Mouse (Mus musculus) G1E (cell line): ENCODE measurements around the gene Tldc2. TPM values are rescaled to one million over a fixed set of nuclear protein-coding genes. Genes with fewer than 3 reads are reported as not detected.
A peak's percentile ranks its signal among the peaks of the same experiment; 100 is the strongest.

Experiments
- ATAC-seq: 2 replicates; pipeline ENCODE4 v1.8.0; 2016; ENCODE audit warnings: mild to moderate bottlenecking; ENCODE audit not compliant: insufficient number of reproducible peaks, poor library complexity, low FRiP score, severe bottlenecking; ENCODE audit errors: extremely low read depth
- DNase-seq: peaks from one replicate; pipeline ENCODE4 v3.0.0; 2012; ENCODE audit warnings: low spot score
- H3K27me3 ChIP-seq: 2 replicates; pipeline ENCODE4 v1.6.1; 2012; ENCODE audit warnings: mild to moderate bottlenecking, low read length, inconsistent platforms; ENCODE audit not compliant: insufficient read depth
- H3K36me3 ChIP-seq: replicated peaks from 2 replicates; pipeline ENCODE3; 2012; ENCODE audit warnings: mild to moderate bottlenecking, inconsistent platforms
- H3K4me1 ChIP-seq: 2 replicates; pipeline ENCODE4 v1.6.1; 2012; ENCODE audit warnings: low read depth, low read length, inconsistent platforms, mixed read lengths; ENCODE audit not compliant: insufficient read depth
- H3K4me3 ChIP-seq: 2 replicates; pipeline ENCODE4 v1.5.1; 2012; ENCODE audit warnings: low read depth, mild to moderate bottlenecking, inconsistent platforms, low read length, moderate library complexity, mixed read lengths
- H3K9me3 ChIP-seq: replicated peaks from 2 replicates; pipeline ENCODE4 v1.6.1; 2012; ENCODE audit warnings: inconsistent platforms
- CTCF ChIP-seq: IDR thresholded peaks from 2 replicates; pipeline ENCODE4 v1.5.1; 2012; ENCODE audit warnings: low read depth, low read length, inconsistent platforms, mixed read lengths
- GATA1 ChIP-seq: IDR thresholded peaks from 2 replicates; pipeline ENCODE4 v1.6.1; 2012; ENCODE audit warnings: borderline replicate concordance, low read length, inconsistent platforms, mixed read lengths
- GATA2 ChIP-seq: IDR thresholded peaks from 2 replicates; pipeline ENCODE4 v1.6.1; 2012; ENCODE audit warnings: low read depth, low read length, inconsistent platforms, borderline replicate concordance
- POLR2AphosphoS5 ChIP-seq: IDR thresholded peaks from 2 replicates; pipeline ENCODE4 v1.6.1; 2012; ENCODE audit warnings: low read depth, low read length, inconsistent platforms; ENCODE audit not compliant: insufficient replicate concordance
- TAL1 ChIP-seq: conservative IDR thresholded peaks from 2 replicates; pipeline ENCODE4 v1.6.1; 2012; ENCODE audit warnings: low read depth, low read length, inconsistent platforms, mixed read lengths
- polyA plus RNA-seq: library from polyadenylated mRNA; stranded (reverse); fragments of >175 nt; gene quantifications from 2 replicates; pipeline ENCODE4 v1.2.3, GENCODE M21; 2012
- total RNA-seq, 2 experiments: library from RNA; stranded (forward) in 1 of 2; stranded (reverse) in 1 of 2; fragments of 200-1000 nt in 1 of 2; fragments of >200 nt in 1 of 2; fragmentation: Nextera tagmentation in 1 of 2; gene quantifications; 2 replicates each; pipeline ENCODE4 v1.2.3; 2014 to 2017

Gene Tldc2
- total and polyA plus RNA-seq, 3 experiments, result not detected

GRCm38 (mm10) chr2:157058342-157058998 lies 28.4 kb upstream of the Tldc2 start:
- DNase-seq (no peak), ATAC-seq (no peak)
- no peak for TF ChIP-seq POLR2AphosphoS5
- no peak for TF ChIP-seq GATA2
- TF ChIP-seq TAL1, result no peak
- TF ChIP-seq GATA1, result no peak
- no peak for TF ChIP-seq CTCF
- Histone ChIP-seq H3K4me3 (no peak overlapping the region; the same call in 1 of the 2 replicates), H3K36me3 (no peaks in the 10 kb centered on the region), H3K4me1 (peaks cover 10% of the 10 kb centered on the region), H3K9me3 (no peaks in the 10 kb centered on the region), H3K27me3 (peaks cover 75% of the 10 kb centered on the region)

GRCm38 (mm10) chr2:157059166-157059565 lies 27.7 kb upstream of the Tldc2 start:
- DNase-seq, result no peak
- H3K4me1 ChIP-seq, result peaks cover 12% of the 10 kb centered on the region
- TF ChIP-seq GATA2 (no peak), GATA1 (no peak), TAL1 (no peak), CTCF (no peak), POLR2AphosphoS5 (no peak)

GRCm38 (mm10) chr2:157060037-157060436 lies 26.8 kb upstream of the Tldc2 start:
- Histone ChIP-seq H3K4me1 (peaks cover 12% of the 10 kb centered on the region), H3K36me3 (no peaks in the 10 kb centered on the region), H3K4me3 (no peak overlapping the region), H3K9me3 (no peaks in the 10 kb centered on the region), H3K27me3 (peaks cover 78% of the 10 kb centered on the region)
- no peak for DNase-seq
- TF ChIP-seq POLR2AphosphoS5 (no peak), TAL1 (no peak), GATA1 (no peak), CTCF (no peak)
- no peak for ATAC-seq

More at GRCm38 (mm10) chr2:157059166-157059565, 27.7 kb upstream of the Tldc2 start:
- Histone ChIP-seq H3K27me3 (peaks cover 78% of the 10 kb centered on the region), H3K4me3 (no peak overlapping the region), H3K9me3 (no peaks in the 10 kb centered on the region), H3K36me3 (no peaks in the 10 kb centered on the region)
- ATAC-seq, result no peak

GRCm38 (mm10) chr2:157060557-157061305 lies 26.1 kb upstream of the Tldc2 start:
- no peaks in the 10 kb centered on the region for H3K36me3 ChIP-seq
- TF ChIP-seq CTCF, result no peak
- TF ChIP-seq POLR2AphosphoS5, result no peak
- no peak for TF ChIP-seq GATA1
- no peak for TF ChIP-seq TAL1
- no peak for TF ChIP-seq GATA2
- no peaks in the 10 kb centered on the region for H3K9me3 ChIP-seq
- H3K4me1 ChIP-seq, result peaks cover 12% of the 10 kb centered on the region
- ATAC-seq (no peak), DNase-seq (no peak)
- H3K4me3 ChIP-seq, result no peak overlapping the region
- H3K27me3 ChIP-seq, result peaks cover 81% of the 10 kb centered on the region

GRCm38 (mm10) chr2:157063241-157063700 lies 23.6 kb upstream of the Tldc2 start:
- H3K4me3 ChIP-seq, result no peak overlapping the region
- peaks cover 85% of the 10 kb centered on the region for H3K27me3 ChIP-seq
- ATAC-seq, result 0 out of 2 replicates have a peak, but pooled peaks have one; percentile 8
- H3K4me1 ChIP-seq, result peaks cover 12% of the 10 kb centered on the region
- DNase-seq, result no peak
- TF ChIP-seq TAL1 (no peak), GATA1 (no peak), GATA2 (no peak), CTCF (no peak), POLR2AphosphoS5 (no peak)
- no peaks in the 10 kb centered on the region for H3K36me3 ChIP-seq
- no peaks in the 10 kb centered on the region for H3K9me3 ChIP-seq

GRCm38 (mm10) chr2:157064136-157064535 lies 22.7 kb upstream of the Tldc2 start:
- ATAC-seq, result no peak
- Histone ChIP-seq H3K27me3 (peaks cover 83% of the 10 kb centered on the region), H3K4me1 (peaks cover 6% of the 10 kb centered on the region)

More at GRCm38 (mm10) chr2:157064136-157064535, 22.7 kb upstream of the Tldc2 start:
- no peaks in the 10 kb centered on the region for H3K36me3 ChIP-seq
- no peak overlapping the region for H3K4me3 ChIP-seq
- no peak for DNase-seq
- no peak for TF ChIP-seq CTCF
- TF ChIP-seq POLR2AphosphoS5, result no peak
- TF ChIP-seq GATA2, result no peak
- no peak for TF ChIP-seq TAL1
- TF ChIP-seq GATA1, result no peak
- H3K9me3 ChIP-seq, result no peaks in the 10 kb centered on the region
